Mouse (Mus musculus) hindbrain, embryonic 11.5 days (tissue): ENCODE measurements at regions not wholly inside any gene's neighbourhood (a gene's known extent, or its start where the extent isn't known, plus 50 kb on each side); places are given as distances from the start of the nearest gene placed in this dataset.
"Not testable (repeated sequence)": the region's sequence is repeated elsewhere in the genome, so short reads cannot be mapped to it uniquely, and the experiment has no call there.

Source experiments
- ATAC-seq: fragments of 200-750 bp; cut with Nextera tagmentation; 2 replicates; pipeline ENCODE4 v1.8.0; 2017; ENCODE audit warnings: mild to moderate bottlenecking, moderate TSS enrichment, moderate library complexity; ENCODE audit not compliant: low FRiP score
- DNase-seq: peaks from one replicate; pipeline ENCODE4 v3.0.0-alpha.2; 2015; ENCODE audit warnings: low spot score
- H3K27ac ChIP-seq: fragments of 300-500 bp; sonication (generic); 2 replicates; pipeline ENCODE4 v1.5.1; 2014; ENCODE audit warnings: mild to moderate bottlenecking, low read depth, low read length
- H3K27me3 ChIP-seq: fragments of 300-500 bp; sonication (generic); 2 replicates; pipeline ENCODE4 v1.6.1; 2014; ENCODE audit warnings: mild to moderate bottlenecking, low read length, moderate library complexity, mixed read lengths; ENCODE audit not compliant: control insufficient read depth, insufficient read depth
- H3K36me3 ChIP-seq: fragments of 300-500 bp; sonication (generic); 2 replicates; pipeline ENCODE4 v1.6.1; 2014; ENCODE audit warnings: mild to moderate bottlenecking, low read length, moderate library complexity, mixed read lengths; ENCODE audit not compliant: control insufficient read depth, insufficient read depth
- H3K4me1 ChIP-seq: fragments of 300-500 bp; sonication (generic); replicated peaks from 2 replicates; pipeline ENCODE4 v1.6.1; 2014; ENCODE audit warnings: low read length, mixed read lengths; ENCODE audit not compliant: control insufficient read depth, insufficient read depth
- H3K4me2 ChIP-seq: fragments of 300-500 bp; sonication (generic); replicated peaks from 2 replicates; pipeline ENCODE4 v1.6.1; 2014; ENCODE audit warnings: mild to moderate bottlenecking, low read depth, low read length
- H3K4me3 ChIP-seq: fragments of 300-500 bp; sonication (generic); 2 replicates; pipeline ENCODE4 v1.5.1; 2014; ENCODE audit warnings: low read depth, low read length
- H3K9ac ChIP-seq: fragments of 300-500 bp; sonication (generic); 2 replicates; pipeline ENCODE4 v1.6.1; 2014; ENCODE audit warnings: low read depth, low read length
- H3K9me3 ChIP-seq: fragments of 300-500 bp; sonication (generic); 2 replicates; pipeline ENCODE4 v1.6.1; 2016; ENCODE audit warnings: low read length; ENCODE audit not compliant: control insufficient read depth
- WGBS: fragments of 180-500 bp; shearing (Covaris S2); extraction: QIAGEN DNeasy Blood & Tissue Kit; methylation state at CpG from one replicate; pipeline ENCODE4 v1.1.7; 2014; 5-methylcytosine and 5-hydroxymethylcytosine counted together

DNA sequence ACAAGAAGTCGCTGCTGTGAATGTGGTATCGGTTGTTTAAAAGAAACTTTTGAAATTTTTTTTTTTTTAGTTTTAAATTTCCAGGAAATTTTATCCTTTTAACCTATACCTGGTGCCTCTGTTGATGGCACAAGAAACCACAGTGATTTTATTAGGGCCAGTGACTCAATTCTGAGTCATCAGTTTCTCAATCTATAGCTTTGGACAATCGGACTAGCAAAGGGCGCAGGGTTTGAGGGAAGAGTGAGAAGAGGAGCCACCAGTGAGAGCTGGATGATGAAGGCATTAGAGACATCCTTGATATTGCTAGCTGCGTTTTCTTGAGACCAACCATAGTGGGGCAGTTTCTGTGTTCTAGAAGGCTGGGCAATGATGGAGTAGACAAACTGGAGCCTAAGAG is 55.4 kb upstream of the Il33 start:
- H3K27me3 ChIP-seq: no peaks in the 10 kb centered on the region
- H3K4me1 ChIP-seq: no peaks in the 10 kb centered on the region
- WGBS: 86% methylated on average over 5 of the region's 5 CpGs
- no peak for ATAC-seq
- no peak overlapping the region for H3K4me2 ChIP-seq
- H3K4me3 ChIP-seq: no peak overlapping the region
- H3K9ac ChIP-seq: no peak overlapping the region
- no peaks in the 10 kb centered on the region for H3K36me3 ChIP-seq
- no peak for DNase-seq
- H3K9me3 ChIP-seq: no peaks in the 10 kb centered on the region
- H3K27ac ChIP-seq: no peak overlapping the region

DNA sequence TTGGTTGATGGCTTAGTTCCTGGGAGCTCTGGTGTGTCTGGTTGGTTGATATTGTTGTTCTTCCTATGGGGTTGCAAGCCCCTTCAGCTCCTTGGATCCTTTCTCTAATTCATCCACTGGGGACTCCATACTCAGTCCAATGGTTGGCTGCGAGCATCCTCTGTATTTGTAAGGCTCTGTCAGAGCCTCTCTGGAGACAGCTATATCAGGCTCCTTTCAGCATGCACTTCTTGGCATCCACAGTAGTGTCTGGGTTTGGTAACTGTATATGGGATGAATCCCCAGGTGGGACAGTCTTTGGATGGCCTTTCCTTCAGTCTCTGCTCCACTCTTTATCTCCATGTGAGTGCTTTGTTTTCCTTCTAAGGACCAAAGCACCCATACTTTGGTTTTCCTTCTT is 55.9 kb upstream of the Ranbp6 start:
- 91% methylated on average over 1 of the region's 1 CpGs for WGBS
- H3K9me3 ChIP-seq, H3K4me2 ChIP-seq, ATAC-seq, H3K4me1 ChIP-seq, H3K9ac ChIP-seq, DNase-seq, H3K27me3 ChIP-seq, H3K36me3 ChIP-seq, H3K27ac ChIP-seq, H3K4me3 ChIP-seq: not testable (repeated sequence)

DNA sequence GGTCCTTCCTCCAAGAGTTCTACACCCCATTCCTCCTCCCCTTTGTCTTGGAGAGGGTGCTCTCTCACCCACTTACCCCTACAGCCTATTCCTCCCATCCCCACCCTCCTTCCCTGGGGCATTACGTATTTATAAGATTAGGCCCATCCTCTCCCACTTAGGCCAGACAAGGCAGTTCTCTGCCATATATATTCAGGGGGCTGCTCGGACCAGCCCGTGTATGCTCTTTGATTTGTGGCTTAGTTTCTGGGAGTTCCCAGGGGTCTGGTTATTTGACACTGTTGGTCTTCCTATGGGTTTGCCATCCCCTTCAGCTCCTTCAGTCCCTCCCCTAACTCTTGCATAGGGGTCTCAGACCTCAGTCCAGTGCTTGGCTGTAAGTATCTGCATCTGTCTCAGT is 54.0 kb upstream of the Ranbp6 start:
- Histone ChIP-seq H3K9ac (no peak overlapping the region), H3K4me2 (no peak overlapping the region), H3K36me3 (no peaks in the 10 kb centered on the region), H3K4me1 (no peaks in the 10 kb centered on the region), H3K27ac (no peak overlapping the region), H3K4me3 (no peak overlapping the region), H3K9me3 (no peaks in the 10 kb centered on the region), H3K27me3 (no peaks in the 10 kb centered on the region)
- ATAC-seq (no peak), DNase-seq (no peak)
- WGBS: 46% methylated on average over 3 of the region's 3 CpGs

DNA sequence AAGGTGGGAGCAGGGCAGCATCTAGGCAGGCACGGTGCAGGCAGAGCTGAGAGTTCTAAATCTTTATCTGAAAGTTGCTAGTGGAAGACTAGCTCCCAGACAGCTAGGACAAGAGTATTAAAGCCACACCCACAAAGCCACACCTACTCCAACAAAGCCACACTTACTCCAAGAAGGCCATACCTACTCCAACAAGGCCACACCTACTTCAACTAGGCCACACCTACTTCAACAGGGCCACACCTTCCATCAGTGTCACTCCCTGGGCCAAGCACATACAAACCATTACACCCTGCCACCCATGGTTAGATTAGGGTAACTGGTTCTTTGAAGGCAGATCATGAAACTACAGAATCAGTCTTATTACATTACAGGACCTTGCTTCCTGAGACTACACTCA is 52.4 kb upstream of the Ranbp6 start:
- no peak for ATAC-seq
- no peak overlapping the region for H3K4me2 ChIP-seq

DNA sequence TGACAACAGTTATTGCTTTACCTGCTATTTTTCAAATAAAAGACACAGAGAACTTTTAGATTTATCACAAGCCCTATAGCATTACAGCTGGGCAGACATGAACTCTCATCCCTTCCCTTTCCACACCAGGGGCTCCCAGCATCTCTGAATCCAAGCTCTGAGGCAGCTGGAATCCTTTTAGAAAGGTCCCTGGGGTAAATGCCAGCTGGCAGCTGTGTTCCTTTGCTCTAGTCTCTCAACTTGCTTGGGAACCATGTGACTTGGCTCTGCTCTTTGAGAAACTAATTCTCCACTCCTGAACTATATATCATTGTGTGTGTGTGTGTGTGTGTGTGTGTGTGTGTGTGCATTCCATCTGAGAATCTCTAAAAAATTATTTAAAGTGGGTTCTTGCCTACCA is 50.0 kb upstream of the Ranbp6 start:
- H3K4me1 ChIP-seq: no peaks in the 10 kb centered on the region
- no peak overlapping the region for H3K27ac ChIP-seq
- H3K9me3 ChIP-seq: no peaks in the 10 kb centered on the region
- no peak overlapping the region for H3K4me3 ChIP-seq
- H3K36me3 ChIP-seq: no peaks in the 10 kb centered on the region
- ATAC-seq: no peak
- H3K4me2 ChIP-seq: no peak overlapping the region
- no peak overlapping the region for H3K9ac ChIP-seq
- peak; percentile 15 for DNase-seq
- no peaks in the 10 kb centered on the region for H3K27me3 ChIP-seq

More for the DNA sequence above, 52.4 kb upstream of the Ranbp6 start:
- Histone ChIP-seq H3K9me3 (no peaks in the 10 kb centered on the region), H3K36me3 (no peaks in the 10 kb centered on the region), H3K9ac (no peak overlapping the region), H3K27me3 (no peaks in the 10 kb centered on the region), H3K27ac (no peak overlapping the region), H3K4me3 (no peak overlapping the region), H3K4me1 (no peaks in the 10 kb centered on the region)
- WGBS: 79% methylated on average over 1 of the region's 1 CpGs
- DNase-seq: no peak
